22 mouse cellular contexts compared by ENCODE assay signal in genomic region chr5:149277529-149277928, GRCm38 (mm10).
"Had no signal": no experiment of that assay in that cellular context is flagged by ENCODE, and none has a peak within 500 bp of the region (broad histone marks: within the 10 kb centered on the region; RNA-seq: fewer than 3 reads in every experiment).

No protein-coding gene starts in this region.

- H3K4me1 ChIP-seq: intestine, embryonic 15.5 days; midbrain, embryonic 12.5 days had no signal

- H3K27ac ChIP-seq: intestine, embryonic 15.5 days; kidney, embryonic 15.5 days; left cerebral cortex, adult 2 months; limb, embryonic 12.5 days; limb, embryonic 15.5 days; liver, embryonic 12.5 days; liver, embryonic 15.5 days; lung, embryonic 15.5 days; midbrain, embryonic 12.5 days; midbrain, embryonic 15.5 days; stomach, postnatal 0 days had no signal

- H3K4me2 ChIP-seq: intestine, embryonic 15.5 days; kidney, embryonic 15.5 days; limb, embryonic 12.5 days; limb, embryonic 15.5 days; liver, embryonic 12.5 days; liver, embryonic 15.5 days; lung, embryonic 15.5 days; midbrain, embryonic 12.5 days; midbrain, embryonic 15.5 days had no signal

- H3K9me3 ChIP-seq: intestine, embryonic 15.5 days; limb, embryonic 15.5 days; liver, embryonic 15.5 days; lung, embryonic 15.5 days; midbrain, embryonic 15.5 days had no signal

- H3K9ac ChIP-seq: intestine, embryonic 15.5 days; kidney, embryonic 15.5 days; limb, embryonic 12.5 days; limb, embryonic 15.5 days; liver, embryonic 12.5 days; liver, embryonic 15.5 days; lung, embryonic 15.5 days; midbrain, embryonic 12.5 days; midbrain, embryonic 15.5 days had no signal

- ATAC-seq: intestine, embryonic 15.5 days; liver, embryonic 12.5 days had no signal

- H3K36me3 ChIP-seq: intestine, embryonic 15.5 days; kidney, embryonic 15.5 days; limb, embryonic 12.5 days; limb, embryonic 15.5 days; lung, embryonic 15.5 days; midbrain, embryonic 12.5 days; midbrain, embryonic 15.5 days had no signal

- DNase-seq: kidney, adult 11 months; kidney, adult 8-10 months; kidney, postnatal 10 days; kidney, postnatal 36 days; layer of hippocampus, postnatal 36 days; lung, adult 18-20 months; lung, postnatal 10 days; lung, postnatal 36 days; right cerebral cortex, adult 18-20 months; right cerebral cortex, postnatal 14 days; right cerebral cortex, postnatal 4 days had no signal

- H3K4me3 ChIP-seq: intestine, embryonic 15.5 days; kidney, embryonic 15.5 days; left cerebral cortex, adult 2 months; limb, embryonic 12.5 days; limb, embryonic 15.5 days; liver, embryonic 12.5 days; liver, embryonic 15.5 days; lung, embryonic 15.5 days; midbrain, embryonic 12.5 days; midbrain, embryonic 15.5 days had no signal

- H3K27me3 ChIP-seq: intestine, embryonic 15.5 days; kidney, embryonic 15.5 days; limb, embryonic 12.5 days; limb, embryonic 15.5 days; liver, embryonic 12.5 days; liver, embryonic 15.5 days; lung, embryonic 15.5 days; midbrain, embryonic 12.5 days; midbrain, embryonic 15.5 days had no signal
